Mouse (Mus musculus) WW6 (cell line): ENCODE measurements around the gene Rtel1.
A peak's percentile ranks its signal among the peaks of the same experiment; 100 is the strongest.

Source experiments
- DNase-seq: peaks from one replicate; pipeline ENCODE4 v3.0.0-alpha.2; 2013; ENCODE audit warnings: low read depth, low spot score

The Rtel1 gene

DNA sequence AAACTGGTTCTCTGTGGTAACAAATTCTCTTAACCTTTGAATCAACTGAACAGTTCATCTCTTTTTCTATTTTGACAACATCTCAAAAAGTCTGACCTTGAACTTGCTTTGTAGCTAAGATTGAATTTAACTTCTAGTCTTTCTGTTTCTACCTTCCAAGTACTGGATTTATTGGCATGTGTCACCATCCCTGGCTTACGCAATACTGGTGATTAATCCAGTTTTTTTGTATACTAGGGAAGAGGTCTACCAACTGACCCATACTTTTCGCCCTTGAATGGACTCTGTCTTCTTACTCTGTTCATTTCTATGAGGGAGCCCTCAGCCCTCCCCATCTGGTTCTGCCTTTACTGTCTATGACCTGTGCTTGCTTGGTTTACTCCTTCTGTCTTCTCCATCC is 6.6 kb downstream of the Rtel1 start:
- DNase-seq: no peak

DNA sequence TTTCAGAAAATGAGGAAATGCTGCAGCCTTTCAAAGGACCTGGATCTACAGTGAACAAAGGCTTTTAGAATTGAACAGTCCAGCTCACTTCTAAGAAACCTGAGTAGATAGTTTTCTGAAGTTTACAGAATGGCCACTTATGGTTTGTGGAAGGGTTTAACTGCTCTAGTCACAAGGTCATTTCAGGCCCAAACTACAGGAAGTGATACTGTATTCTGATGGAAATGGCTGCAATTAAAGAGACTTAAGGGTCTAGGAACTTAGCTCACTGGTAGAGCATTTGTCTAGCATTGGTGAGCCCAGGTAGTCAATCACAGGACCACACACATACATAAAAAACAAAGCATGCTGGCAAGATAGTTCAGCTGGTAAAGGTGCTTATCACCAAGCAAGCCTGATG is 13.0 kb downstream of the Rtel1 start:
- DNase-seq: no peak

GRCm38 (mm10) chr2:181334023-181334422 is 14.5 kb downstream of the Rtel1 start:
- no peak for DNase-seq

DNA sequence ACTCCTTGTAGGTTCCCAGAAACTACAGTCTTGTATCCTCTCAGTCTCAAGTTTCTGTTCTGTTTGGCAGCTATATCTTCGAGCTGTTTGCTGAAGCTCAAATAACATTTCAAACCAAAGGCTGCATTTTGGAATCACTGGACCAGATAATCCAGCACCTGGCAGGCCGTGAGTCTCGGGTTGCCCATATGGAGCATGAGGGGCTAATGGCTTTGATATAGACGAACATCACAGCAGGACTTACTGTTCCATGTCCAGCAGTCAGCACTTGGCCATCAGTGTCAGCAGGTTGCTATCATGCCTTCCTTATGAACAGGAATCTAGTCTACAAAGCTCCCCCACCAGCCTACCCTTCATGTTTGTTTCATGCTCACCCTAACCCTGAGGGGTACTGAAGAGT is 20.9 kb downstream of the Rtel1 start:
- no peak for DNase-seq

DNA sequence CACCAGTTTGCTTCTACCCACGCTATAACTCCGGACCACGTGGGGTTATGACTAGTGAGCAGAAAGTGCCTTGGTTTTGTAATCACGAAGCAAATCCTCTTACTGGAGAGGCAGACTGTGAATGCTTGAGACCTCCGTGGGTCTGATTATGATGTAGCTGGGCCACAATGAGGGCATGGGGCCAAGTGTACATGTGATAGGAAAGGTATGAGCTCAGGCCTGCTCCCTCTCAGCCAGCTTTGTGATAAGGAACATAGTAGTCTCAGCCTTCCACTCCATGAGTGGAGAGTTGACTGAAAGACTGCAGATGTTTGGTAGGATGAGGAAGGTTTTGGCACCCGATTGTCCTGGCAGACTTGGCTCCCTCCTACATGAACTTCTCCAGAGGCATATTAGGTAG is 23.2 kb downstream of the Rtel1 start:
- DNase-seq: no peak

- DNase-seq: no peak
These were observed 37.2 kb downstream of the Rtel1 start for GRCm38 (mm10) chr2:181356780-181357179.

DNA sequence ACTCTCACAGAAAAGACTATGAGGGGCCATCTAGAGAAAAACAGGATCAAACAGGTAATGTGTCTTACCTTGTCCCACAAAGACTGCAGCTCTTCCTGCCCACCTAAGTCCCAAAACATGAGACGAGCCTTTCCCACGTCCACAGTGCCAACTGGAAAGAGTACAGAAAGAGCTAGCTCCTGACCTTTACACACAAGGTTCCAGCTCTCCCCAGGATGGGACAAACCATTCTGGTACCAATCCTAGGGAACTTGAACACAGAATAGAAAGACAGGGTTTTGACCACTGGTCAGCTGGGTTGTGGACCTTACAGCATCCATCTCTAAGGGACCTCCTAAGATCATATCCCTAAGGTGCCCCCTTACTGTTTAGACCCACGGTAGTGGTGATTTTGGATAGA is 44.4 kb downstream of the Rtel1 start:
- no peak for DNase-seq

DNA sequence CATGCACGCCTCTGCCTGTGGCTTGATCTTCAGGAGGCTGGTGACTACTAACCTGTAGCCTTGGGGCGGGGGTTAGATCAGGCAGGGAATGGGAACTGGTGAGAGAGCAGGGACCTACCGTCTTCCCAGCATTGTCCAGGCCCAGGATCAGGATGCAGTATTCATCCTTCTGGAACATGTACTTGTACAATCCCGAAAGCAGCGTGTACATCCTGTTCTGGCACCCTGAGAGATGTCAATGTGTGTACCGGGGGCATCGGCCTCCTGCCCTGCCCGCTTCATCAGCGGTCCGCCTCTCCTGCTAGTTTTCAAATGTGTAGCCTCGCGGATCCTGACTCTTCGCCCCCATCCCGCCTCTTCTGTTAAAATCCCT is 44.9 kb downstream of the Rtel1 start:
- DNase-seq: no peak

GRCm38 (mm10) chr2:181364860-181365596 is 45.5 kb downstream of the Rtel1 start, which contains the start of the genes Zgpat and Arfrp1:
Gene Zgpat (plus strand): TSS chr2:181364928.
Gene Arfrp1 (minus strand): TSS chr2:181365404.
- DNase-seq: peak; percentile 84

- DNase-seq: peak; percentile 9
These were observed 46.1 kb downstream of the Rtel1 start for GRCm38 (mm10) chr2:181365655-181366075.

DNA sequence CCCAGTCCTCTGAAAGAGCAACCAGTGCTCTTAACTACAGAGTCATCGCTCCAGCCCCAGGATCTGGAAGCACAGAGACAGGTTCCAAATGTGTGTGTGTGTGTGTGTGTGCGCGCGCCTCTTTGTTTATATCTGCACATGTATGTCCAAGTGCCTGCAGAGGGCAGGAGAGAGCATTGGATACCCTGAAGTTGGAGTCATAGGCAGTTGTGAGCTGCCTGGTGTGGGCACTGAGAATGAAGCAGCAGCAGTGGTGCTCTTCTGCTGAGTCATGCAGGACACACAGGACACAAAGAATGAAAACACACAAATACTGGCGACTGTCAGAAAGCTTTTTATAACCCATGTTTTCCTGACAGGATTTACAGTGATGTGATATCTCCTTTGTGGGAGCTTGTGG is 50.5 kb downstream of the Rtel1 start:
- peak; percentile 11 for DNase-seq

DNA sequence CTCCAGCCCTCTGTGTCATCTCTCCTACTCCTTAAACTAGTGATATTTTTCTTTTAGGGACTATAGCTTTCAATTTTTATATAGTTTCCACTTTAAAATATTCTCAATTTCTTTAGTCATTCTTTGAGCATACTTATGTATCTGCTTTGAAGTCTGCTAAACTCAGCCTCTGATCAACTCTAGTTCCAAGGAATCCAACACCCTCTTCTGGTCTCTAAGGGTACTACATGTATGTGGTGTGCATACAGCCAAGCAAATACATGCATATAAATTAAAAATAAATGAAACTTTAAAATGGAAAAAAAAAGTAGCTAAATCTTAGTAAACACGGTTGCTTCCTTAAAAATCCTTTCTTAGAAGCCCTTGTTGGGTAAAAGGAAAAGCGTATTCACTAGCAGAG is 56.2 kb downstream of the Rtel1 start:
- DNase-seq: no peak

DNA sequence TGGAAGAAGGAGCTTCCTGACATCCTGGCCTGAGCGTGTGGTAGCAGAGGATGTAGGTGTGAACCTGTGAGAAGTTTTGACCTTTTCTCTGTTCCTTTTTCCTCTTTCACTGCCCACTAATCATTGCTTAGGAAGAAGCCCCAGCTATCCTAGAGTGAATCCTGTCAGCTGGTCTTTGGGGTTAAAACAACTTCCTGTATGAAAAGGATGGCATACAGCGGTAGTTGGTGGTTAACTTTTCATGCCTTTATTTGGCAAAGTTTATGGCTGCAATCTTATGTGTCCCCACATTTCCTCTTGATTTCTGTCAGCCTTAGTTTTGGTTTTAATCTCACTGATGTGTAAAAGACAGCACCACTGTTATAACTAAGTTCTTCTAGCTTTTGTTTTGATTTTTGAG is 57.7 kb downstream of the Rtel1 start:
- DNase-seq: no peak

DNA sequence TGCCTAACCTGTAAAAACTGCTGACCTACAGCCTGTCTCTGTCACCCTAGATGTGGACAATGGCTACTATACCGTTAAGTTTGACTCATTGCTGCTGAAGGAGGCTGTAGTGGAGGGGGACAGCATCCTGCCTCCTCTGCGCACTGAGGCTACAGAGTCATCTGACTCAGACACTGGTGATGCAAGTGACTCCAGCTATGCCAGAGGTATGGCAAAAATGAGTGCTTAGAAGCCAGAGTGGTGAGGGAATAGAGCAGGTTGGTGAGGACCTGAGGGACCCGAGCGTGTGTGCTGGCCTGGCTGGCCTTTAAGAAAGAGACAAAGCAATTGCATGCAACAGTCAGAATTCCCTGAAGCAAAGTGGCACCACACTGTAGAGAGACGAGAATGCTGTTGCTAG is 59.2 kb downstream of the Rtel1 start:
- no peak for DNase-seq

GRCm38 (mm10) chr2:181379778-181380177 is 60.2 kb downstream of the Rtel1 start, which contains the start of gene Lime1:
Gene Lime1 (plus strand): TSS chr2:181380078.
- DNase-seq: no peak

DNA sequence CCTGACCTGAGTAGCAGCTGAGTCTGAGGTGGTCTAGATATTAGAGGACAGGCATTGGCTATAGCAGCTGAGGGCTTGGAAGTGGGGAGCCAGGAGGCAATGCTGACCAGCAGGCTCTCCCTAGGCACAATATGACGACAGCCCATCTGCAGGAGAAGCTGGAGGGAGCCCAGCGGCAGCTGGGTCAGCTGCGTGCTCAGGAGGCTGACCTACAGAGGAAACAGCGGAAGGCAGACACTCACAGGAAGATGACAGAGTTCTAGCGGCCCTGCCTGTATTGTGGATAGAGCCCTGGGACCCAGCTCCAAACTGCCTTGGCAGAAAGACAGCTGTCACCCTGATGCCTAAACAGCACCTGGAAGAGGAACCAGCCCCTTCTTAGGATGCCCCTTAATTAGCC is 60.7 kb downstream of the Rtel1 start:
- DNase-seq: no peak

GRCm38 (mm10) chr2:181381107-181381506 is 61.6 kb downstream of the Rtel1 start:
- no peak for DNase-seq

- DNase-seq: no peak
These were observed 62.2 kb downstream of the Rtel1 start for GRCm38 (mm10) chr2:181381631-181382306.

GRCm38 (mm10) chr2:181384463-181384862 is 64.9 kb downstream of the Rtel1 start:
- DNase-seq: no peak

GRCm38 (mm10) chr2:181384919-181385391 is 65.4 kb downstream of the Rtel1 start:
- no peak for DNase-seq

- no peak for DNase-seq
These were observed 66.3 kb downstream of the Rtel1 start for GRCm38 (mm10) chr2:181385885-181386284.

DNA sequence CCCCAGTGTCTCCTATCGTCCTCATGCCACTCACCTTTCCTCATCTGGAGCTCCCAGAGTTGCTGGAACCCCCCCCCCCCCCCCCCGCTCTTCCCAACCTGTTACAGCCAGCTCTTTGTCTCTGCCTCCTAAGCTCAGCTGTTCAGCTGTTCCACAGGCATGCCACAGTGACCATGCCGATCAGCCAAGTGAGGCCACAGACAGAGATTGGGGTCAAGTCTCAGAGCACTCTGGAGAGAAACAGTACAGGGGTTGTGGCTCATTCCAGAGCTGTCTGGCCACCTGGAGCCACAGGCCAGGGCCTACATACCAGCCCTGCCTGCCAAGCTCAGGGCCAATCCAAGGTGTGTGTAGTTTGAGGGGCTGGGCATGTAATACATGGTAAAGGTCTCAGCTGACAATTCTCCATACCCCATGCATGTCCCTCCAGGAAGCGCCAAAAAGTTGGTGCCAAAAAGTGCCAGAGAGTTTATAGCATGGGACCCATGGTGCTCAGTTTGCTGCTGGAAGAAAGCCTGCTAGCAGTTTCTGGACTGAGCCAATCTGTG is 67.2 kb downstream of the Rtel1 start:
- DNase-seq: no peak
